Mouse (Mus musculus): ENCODE measurements around the gene Vdr.

DNA sequence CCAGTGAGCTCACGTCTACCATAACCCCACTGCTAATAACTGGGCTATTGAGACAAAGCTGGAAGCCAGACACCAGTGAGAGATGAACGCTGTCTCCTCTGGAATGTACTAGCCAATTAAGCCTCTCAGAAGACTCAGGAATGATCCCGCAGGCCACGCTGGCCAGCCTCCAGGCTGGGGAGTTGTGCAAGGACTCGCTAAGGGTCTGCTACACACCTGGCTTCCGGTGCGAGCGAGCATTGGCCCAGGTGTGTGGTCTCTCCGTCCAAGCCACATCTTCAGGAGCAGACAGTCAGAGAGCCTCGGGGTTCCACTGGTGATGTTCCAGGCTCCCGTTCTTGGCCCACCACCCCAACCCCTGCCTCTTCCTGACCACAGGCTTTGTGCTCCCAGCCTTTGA is 46.0 kb upstream of the Vdr start:
- TF ChIP-seq POLR2A (IDR thresholded peaks at IDR 0.05; ENCODE audit: borderline replicate concordance, insufficient read depth, low read length) (no peak), CTCF (IDR thresholded peaks at IDR 0.05; ENCODE audit: borderline replicate concordance, insufficient read depth, low read depth, low read length) (no peak)

All from cerebellum, adult 2 months (tissue).